Mouse (Mus musculus): ENCODE measurements at regions not wholly inside any gene's neighbourhood (a gene's known extent, or its start where the extent isn't known, plus 50 kb on each side); places are given as distances from the start of the nearest gene placed in this dataset.

DNA sequence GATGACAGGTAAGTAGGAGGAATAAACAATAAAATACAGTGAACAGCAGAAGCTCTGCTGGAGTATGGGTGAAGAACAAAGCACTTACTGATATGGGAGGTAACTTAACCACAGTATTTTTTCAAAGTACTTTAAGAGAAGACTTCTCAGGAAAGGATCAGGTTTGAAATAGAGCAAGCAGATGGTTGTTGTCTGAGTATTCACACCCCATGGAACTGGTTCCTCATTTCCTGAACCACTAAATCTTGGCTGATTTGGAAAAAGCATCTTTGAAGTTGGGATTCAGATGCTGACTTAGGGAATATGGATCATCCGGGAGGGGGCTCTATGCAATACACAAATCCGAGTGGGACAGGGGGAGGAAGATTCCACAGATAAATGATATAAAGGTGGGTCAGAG lies 3930.7 kb downstream of the 9330182O14Rik start:
- 51% methylated on average over 2 of the region's 2 CpGs for whole genome bisulfite sequencing
- Histone ChIP-seq H3K9me3 (no peaks in the 10 kb centered on the region), H3K9ac (no peak overlapping the region), H3K27me3 (no peaks in the 10 kb centered on the region), H3K4me3 (no peak overlapping the region), H3K27ac (no peak overlapping the region), H3K4me2 (no peak overlapping the region), H3K4me1 (no peaks in the 10 kb centered on the region), H3K36me3 (no peaks in the 10 kb centered on the region)
- ATAC-seq (ENCODE audit: borderline replicate concordance, extremely low read depth, low FRiP score, low TSS enrichment), result no peak

DNA sequence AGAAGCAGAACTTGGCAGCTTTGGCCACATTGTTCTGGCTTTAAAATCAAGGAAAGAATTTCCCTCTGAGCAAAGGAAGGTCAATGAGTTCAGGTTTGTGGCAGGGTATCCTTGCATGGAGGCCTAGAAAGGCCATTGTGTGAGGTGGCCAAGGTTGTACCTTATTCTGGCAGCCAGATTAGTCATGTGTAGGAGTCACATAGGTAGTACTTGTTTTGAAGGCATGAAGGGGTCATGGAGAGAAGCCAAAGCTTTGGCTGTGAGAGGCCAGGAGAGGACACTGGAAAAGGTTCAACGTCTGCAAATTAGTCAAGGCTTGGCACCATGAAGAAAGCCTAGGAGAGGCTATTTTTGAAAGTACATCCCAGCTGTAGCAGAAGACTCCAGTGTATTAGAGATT lies 3949.5 kb downstream of the 9330182O14Rik start:
- Histone ChIP-seq H3K9me3 (no peaks in the 10 kb centered on the region), H3K9ac (no peak overlapping the region), H3K4me1 (no peaks in the 10 kb centered on the region), H3K27me3 (no peaks in the 10 kb centered on the region), H3K36me3 (no peaks in the 10 kb centered on the region), H3K4me2 (no peak overlapping the region), H3K4me3 (no peak overlapping the region), H3K27ac (no peak overlapping the region)
- WGBS, result 88% methylated on average over 1 of the region's 1 CpGs
- no peak for ATAC-seq (ENCODE audit: borderline replicate concordance, extremely low read depth, low FRiP score, low TSS enrichment)

DNA sequence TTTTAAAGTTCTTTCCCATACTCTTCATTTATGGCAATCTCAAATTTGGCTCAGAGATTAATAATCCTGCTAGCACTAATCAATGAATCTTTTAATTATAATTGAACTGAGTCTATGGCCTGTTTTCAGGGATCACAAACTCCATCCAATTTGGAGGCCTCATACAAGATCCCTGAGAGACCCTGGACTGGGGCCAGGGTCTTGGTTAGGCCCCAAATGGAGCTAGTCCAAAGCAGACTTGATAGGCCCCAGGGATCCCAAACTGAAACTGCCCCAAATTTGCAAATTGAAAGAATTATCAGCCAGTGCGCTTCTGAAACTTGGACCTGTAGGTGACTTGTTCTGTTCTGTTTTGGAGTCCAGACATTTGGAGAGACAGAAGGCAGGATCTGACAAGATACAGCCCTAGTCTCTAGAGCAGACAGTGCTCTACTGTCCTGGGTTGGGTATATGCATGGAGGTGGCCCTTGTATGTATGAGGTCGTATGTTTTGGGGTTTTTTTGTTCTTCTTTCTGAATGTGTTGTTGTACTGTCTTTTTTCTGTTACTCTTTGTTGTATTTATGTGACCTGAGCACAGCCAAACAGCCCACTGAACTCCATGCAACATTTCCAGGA lies 3978.3 kb downstream of the 9330182O14Rik start:
- Histone ChIP-seq H3K36me3 (no peaks in the 10 kb centered on the region), H3K4me3 (no peak overlapping the region), H3K27me3 (no peaks in the 10 kb centered on the region), H3K9ac (no peak overlapping the region), H3K27ac (no peak overlapping the region), H3K4me1 (no peaks in the 10 kb centered on the region), H3K4me2 (no peak overlapping the region), H3K9me3 (no peaks in the 10 kb centered on the region)
- WGBS, result 79% methylated on average over 2 of the region's 2 CpGs
- ATAC-seq (ENCODE audit: borderline replicate concordance, extremely low read depth, low FRiP score, low TSS enrichment), result no peak

GRCm38 (mm10) chr15:44134213-44134612 lies 4000.0 kb downstream of the 9330182O14Rik start:
- WGBS, result 39% methylated on average over 1 of the region's 1 CpGs
- Histone ChIP-seq H3K9me3 (no peaks in the 10 kb centered on the region), H3K27me3 (no peaks in the 10 kb centered on the region), H3K4me1 (no peaks in the 10 kb centered on the region), H3K27ac (no peak overlapping the region), H3K9ac (no peak overlapping the region), H3K4me3 (no peak overlapping the region), H3K36me3 (no peaks in the 10 kb centered on the region), H3K4me2 (no peak overlapping the region)
- ATAC-seq (ENCODE audit: borderline replicate concordance, extremely low read depth, low FRiP score, low TSS enrichment), result peak; percentile 31; the same call in 1 of the 2 replicates
